Mouse (Mus musculus) left cerebral cortex, adult 18-20 months (tissue): ENCODE measurements at regions not wholly inside any gene's neighbourhood (a gene's known extent, or its start where the extent isn't known, plus 50 kb on each side); places are given as distances from the start of the nearest gene placed in this dataset.

Experiments used
- DNase-seq, 2 experiments: peaks; one replicate each; pipeline ENCODE4 v3.0.0; 2021 to 2022; ENCODE audit warnings: low spot score in 2 of 2, mixed read lengths in 1 of 2

DNA sequence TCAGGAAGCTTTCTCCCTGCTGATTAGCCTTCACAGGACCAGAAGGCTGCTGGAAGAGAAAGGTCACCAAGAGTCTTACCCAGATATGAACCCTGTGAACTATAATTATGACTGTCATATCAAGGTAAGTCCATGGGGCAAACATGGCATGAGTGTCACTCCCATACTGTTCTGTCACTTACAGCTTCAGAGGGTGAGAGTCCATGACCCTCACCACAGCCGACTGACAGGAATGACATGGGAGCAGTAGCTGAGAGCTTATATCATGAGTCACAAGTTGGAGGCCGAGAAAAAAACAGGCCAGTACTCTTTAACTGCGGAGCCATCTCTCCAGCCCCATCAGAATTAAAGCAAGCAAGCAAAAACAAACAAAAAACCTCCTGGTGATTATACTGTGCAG, 117.7 kb upstream of the Neo1 start:
- DNase-seq = no peak

- no peak for DNase-seq
Observed at GRCm38 (mm10) chr9:59153126-59153525, 116.9 kb upstream of the Neo1 start.

DNA sequence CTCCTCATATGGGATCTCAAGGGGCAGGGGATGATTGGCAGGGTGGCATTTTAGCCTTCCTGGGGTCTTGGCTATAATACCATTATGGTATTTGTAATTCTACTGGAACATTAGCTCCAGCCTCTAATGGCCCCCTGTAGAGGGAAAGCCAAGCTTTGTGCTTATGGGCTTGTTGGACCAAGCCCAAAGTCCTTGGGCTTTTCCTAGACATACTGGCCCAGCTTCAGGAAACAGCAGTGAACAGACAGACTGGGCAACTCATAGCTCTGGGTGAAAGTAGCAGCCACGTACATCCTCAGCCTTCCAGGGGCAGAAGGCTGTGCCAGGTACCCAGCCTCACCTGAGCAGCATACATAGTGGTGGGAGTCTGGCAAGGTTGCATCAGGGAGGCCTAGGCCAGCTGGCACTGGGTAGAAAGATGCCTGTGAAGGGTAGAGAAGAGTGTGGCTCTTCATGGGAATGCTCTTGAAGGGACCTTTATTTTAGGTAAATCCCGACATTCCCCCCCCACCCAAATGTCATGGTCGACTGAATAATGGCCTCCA, 108.1 kb upstream of the Neo1 start:
- no peak for DNase-seq

- no peak for DNase-seq
Observed at GRCm38 (mm10) chr9:59143610-59144009, 107.4 kb upstream of the Neo1 start.

DNA sequence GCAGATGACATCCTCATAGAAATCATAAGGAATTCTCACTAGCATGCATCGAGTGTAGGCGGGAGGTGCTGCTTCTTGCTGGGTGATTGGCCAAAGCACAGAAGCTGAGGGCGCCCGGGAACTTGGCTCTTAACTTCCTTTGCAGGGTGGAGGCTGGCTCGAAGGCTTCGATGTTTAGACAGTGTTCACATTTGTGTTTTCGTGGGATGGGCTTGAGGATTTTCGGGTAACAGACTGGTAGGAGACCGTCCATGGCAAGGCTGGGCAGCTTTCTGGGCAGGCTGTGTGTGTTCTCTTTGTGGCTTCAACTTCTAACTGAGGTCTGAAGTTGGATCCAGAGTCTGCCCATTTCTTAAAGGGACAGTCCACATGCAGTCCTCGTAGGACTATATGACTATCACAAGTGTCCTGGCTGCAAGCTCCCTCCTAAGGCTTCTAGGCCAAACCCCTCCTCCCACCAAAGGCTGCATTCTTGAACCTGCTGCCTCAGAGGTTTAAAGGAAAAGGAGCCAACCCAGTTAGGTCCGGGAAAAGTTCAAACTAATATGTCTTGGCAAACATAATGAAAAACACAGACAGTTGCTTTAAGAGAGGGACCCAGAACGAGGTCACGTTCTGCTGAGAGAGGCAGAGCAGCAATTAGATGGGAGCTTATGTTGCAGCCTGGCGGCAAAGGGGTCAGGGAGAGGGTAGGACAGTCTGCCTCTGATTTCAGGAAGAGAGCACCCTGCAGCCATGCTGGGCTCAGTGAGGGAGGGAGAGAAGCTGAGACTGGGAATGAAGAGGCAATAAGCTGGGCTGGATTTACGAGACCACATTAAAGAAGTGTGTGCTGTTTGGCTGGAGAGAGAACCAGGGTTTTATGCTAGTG, 98.2 kb upstream of the Neo1 start:
- peak; percentile 31 to 61 for DNase-seq

DNA sequence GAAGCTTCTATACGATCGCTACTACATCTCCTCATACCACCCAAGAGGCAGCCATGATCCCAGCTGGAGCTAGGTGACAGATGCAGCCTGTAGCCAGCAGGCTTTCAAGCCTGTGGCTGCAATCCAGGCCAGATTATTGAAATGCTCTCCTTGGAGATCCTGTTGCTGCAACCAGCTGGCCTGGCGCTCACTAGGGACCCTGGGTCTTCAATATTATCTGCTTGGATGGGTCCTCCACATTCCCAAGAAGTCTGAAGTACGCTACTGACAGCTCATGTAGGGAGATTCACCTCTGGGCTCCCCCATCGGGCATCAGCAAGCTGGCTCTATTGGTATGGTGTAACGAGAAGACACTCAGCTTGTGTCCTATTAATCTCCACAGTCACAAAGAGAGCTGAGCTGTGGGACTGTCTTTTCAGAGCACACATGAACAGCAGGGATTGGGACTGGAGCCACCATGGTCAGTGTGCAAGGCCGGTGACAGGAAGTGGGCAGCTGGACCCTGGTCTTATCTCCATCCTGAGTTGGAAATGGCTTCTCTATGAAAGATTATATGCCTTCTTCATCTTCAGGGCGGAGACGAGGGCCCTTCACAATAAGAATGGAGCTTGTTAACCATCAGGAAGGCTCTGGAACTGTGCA, 93.6 kb upstream of the Neo1 start:
- DNase-seq = no peak

- DNase-seq = no peak
Observed at GRCm38 (mm10) chr9:59129252-59129651, 93.0 kb upstream of the Neo1 start.

GRCm38 (mm10) chr9:59128023-59128422, 91.8 kb upstream of the Neo1 start:
- no peak for DNase-seq

DNA sequence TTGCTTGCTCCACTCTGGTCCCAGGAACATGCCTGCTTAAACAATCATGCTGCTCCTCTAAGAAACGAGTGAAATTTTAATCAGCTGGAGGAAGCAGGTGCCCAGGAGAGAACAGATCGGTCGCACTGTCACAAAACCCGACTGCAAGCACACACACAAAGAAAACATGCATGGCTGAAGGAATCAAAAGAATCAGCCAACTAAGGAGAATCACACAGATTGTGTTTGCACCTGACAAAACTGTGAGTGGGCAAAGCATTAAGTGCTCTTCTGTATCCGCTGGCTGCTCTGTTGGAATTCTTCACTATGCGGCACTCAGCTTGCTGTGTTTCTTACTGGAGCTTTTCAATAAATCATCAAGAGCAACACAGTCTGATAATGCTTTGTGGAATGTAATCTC, 89.6 kb upstream of the Neo1 start:
- DNase-seq = no peak

GRCm38 (mm10) chr9:59116561-59116960, 80.3 kb upstream of the Neo1 start:
- peak; percentile 14 to 41 for DNase-seq

DNA sequence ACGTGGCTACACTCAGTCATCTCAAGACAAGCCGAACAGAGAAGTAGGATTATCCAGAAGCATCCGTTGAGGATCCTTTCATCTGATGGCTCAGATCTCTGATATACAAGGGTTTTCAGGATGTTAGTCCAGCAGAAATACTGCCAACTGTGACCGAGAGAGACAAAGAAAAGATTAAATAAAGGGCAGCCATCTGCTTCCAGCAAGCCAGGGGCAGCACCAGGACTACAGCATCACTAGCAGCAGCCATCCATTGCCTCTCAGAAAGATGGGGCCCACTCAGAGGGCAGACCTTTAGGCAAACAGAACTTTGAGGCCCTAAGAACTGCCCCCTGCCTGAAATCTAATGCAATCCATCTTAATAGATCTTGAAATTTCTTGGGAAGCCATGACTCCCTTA, 77.6 kb upstream of the Neo1 start:
- DNase-seq = no peak

DNA sequence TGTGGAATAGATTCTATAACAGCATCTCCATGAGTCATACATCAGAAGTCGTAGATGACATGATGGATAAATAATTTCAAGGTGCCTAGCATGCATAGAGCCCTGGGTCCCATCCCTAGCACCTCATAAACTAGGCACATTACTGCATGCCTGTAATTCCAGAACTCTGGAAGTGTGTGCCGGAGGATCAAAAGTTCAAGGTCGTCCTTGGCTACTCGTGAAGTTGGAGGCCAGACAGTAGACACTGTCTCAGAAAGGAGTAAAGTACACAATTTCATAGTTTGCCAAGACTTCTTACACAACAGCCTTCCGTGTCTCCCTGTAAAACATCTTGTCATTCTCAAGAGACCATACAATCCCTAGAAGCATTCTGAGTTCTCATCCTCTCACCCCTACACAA, 63.5 kb upstream of the Neo1 start:
- DNase-seq = no peak

DNA sequence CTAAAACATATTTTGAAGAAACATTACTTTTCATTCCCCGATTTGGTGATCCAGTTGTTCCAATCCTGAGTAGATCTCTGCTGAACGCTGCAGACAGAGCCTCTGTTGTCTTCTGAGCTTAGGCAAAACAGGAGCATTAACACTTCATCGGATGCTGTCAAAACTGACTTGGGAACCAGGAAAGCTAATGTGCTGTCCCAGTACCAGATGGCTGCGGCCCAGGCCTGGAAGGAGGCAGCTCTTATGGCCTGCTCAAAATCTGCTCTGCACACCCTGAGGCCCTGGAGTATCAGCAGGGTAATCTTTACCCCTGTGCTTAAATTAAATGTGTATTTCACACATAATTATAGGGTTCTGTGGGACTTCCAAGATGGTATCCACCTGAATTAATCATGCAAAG, 61.3 kb upstream of the Neo1 start:
- DNase-seq = peak in 1 of 2 experiments; percentile 8

DNA sequence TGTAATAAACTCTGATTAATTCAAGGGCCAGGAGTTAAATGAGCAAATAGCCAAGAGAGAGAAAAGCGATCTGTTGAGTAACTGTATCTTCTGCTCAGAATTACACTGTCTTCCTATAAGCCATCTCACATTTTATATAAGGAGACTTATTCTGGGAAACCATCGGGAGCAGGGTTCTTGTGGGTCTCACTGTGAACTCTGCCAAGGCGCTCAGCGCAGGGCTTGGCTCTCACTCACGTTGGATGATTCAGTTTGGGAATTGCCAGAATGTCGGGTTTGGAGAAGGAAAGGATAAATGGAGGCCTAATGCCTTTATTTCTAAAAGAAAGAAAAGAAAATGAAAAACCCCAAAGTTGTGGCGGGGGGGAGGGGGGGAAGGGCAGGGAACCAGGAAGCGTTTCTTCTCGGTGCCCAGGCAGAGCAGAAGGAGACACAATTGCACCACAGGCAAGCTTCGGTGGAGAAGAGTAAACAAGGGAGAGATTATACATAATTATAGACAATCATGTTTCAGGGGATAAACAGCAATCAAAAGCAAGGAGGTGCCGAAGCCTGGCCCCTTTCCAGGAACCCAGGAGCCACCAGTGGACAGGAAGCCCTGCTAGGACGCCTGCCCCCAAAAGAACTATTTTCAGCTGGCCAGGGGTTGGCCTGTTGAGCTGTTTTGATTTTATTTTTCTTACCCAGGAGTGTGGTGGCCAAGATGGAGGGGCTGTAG, 60.5 kb upstream of the Neo1 start:
- peak; percentile 28 to 53 for DNase-seq

- DNase-seq = no peak
Observed at GRCm38 (mm10) chr9:59095626-59096025, 59.4 kb upstream of the Neo1 start.

DNA sequence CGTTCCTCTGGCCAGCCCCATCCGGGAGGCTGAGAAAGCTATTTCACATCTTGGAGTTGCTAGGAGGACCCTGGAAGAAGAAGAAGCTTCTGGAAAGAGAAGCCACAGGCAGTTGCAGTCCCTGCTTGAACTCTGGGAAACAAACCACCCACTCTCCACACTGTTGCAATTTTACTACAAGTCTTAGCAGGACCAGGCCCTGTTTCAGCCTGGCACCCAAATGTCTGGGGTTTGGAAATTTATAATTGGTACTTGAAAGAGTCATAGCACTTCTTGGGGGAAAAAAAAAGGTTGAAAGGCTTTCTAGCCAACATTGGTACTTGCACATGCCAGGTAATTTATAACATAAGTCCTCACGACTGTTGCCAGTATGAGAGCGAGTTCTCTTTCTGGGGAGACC, 57.9 kb upstream of the Neo1 start:
- DNase-seq = no peak

DNA sequence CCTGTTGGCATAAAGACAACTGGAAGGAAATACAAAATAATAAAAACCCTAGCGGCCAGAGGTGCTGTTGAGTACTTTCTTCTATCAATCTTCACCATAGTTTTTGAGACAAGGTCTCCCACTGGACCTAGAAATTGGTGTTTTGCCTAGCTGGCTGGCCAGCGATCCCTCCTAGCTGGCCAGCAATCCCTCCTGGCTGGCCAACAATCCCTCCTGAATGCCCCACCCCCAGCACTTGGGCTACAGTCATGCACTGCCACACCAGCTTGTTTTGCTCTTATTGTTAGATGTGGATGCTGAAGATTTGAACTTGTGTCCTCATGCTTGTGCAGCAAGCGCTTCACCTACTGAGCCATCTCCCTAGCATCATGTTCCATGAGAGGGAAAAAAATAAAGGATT, 54.9 kb upstream of the Neo1 start:
- no peak for DNase-seq

DNA sequence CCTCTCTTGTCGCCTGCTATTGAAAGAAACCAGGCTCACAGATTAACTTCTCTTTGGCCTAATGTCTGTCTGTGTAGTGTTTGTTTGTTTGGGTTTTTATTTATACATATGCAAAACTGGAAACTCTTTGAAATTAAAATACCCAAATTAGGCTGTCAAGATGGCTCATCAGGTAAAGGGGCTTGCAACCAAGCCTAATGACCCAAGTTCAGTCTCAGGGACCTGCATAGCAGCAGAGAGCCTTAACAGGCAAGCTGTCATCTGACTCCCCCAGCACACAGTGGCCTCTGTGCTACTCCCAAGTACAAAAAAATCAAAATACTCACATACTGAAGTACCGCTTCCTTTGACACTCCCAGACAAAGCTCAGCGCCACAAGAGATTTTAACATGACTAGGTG, 51.5 kb upstream of the Neo1 start:
- no peak for DNase-seq

DNA sequence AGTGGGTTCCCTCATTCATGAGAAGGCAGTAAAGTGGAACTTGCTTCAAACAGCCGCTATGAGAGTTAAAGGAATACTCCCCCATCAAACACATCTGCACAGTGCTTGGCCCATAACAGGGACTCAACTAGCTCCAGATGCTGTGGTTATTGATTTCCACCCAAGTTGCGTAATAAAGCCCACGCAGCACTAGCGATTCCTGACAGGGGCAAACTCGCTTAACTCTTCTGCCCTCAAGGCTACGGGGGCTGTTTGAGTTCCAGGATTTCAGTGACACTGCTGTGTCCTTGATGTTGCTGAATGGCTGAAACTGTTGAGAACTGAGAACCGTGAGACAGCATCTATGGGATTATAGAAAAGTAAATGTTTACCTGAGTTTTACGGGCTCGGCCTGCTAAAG, 50.9 kb upstream of the Neo1 start:
- DNase-seq = no peak

- no peak for DNase-seq
Observed at GRCm38 (mm10) chr9:59086556-59087102, 50.4 kb upstream of the Neo1 start.
